Mouse (Mus musculus) intestine, embryonic 15.5 days (tissue): ENCODE data around the gene Brpf1. TPM values are rescaled to one million over a fixed set of nuclear protein-coding genes. Genes with fewer than 3 reads are reported as not detected.
A peak's percentile ranks its signal among the peaks of the same experiment; 100 is the strongest.
"Not testable (repeated sequence)": the region's sequence is repeated elsewhere in the genome, so short reads cannot be mapped to it uniquely, and the experiment has no call there.

Experiments used
- ATAC-seq: fragments of 200-750 bp; cut with Nextera tagmentation; 2 replicates; pipeline ENCODE4 v1.8.0; 2017; ENCODE audit warnings: moderate TSS enrichment, moderate library complexity
- H3K27ac ChIP-seq: fragments of 300-500 bp; sonication (generic); 2 replicates; pipeline ENCODE4 v1.5.1; 2015; ENCODE audit warnings: mild to moderate bottlenecking, inconsistent platforms
- H3K27me3 ChIP-seq: fragments of 300-500 bp; sonication (generic); replicated peaks from 2 replicates; pipeline ENCODE4 v1.6.1; 2015; ENCODE audit warnings: inconsistent platforms
- H3K36me3 ChIP-seq: fragments of 300-500 bp; sonication (generic); 2 replicates; pipeline ENCODE4 v1.6.1; 2015; ENCODE audit warnings: inconsistent platforms
- H3K4me1 ChIP-seq: fragments of 300-500 bp; sonication (generic); replicated peaks from 2 replicates; pipeline ENCODE4 v1.6.1; 2015; ENCODE audit warnings: inconsistent platforms
- H3K4me2 ChIP-seq: fragments of 300-500 bp; sonication (generic); replicated peaks from 2 replicates; pipeline ENCODE4 v1.6.1; 2015; ENCODE audit warnings: mild to moderate bottlenecking, inconsistent platforms
- H3K4me3 ChIP-seq: fragments of 300-500 bp; sonication (generic); replicated peaks from 2 replicates; pipeline ENCODE4 v1.5.1; 2015; ENCODE audit warnings: inconsistent platforms
- H3K9ac ChIP-seq: fragments of 300-500 bp; sonication (generic); 2 replicates; pipeline ENCODE4 v1.6.1; 2015; ENCODE audit warnings: inconsistent platforms
- H3K9me3 ChIP-seq: fragments of 300-500 bp; sonication (generic); 2 replicates; pipeline ENCODE4 v1.6.1; 2016; ENCODE audit warnings: inconsistent platforms
- WGBS: fragments of 180-500 bp; shearing (Covaris S2); methylation state at CpG from one replicate; pipeline ENCODE4 v1.1.7; 2015; 5-methylcytosine and 5-hydroxymethylcytosine counted together
- polyA plus RNA-seq: library from polyadenylated mRNA; unstranded; fragments of >200 nt; fragmentation: Nextera tagmentation; extraction: Ambion mirVana; gene quantifications from 2 replicates; pipeline ENCODE4 v1.2.1, GENCODE M21; 2015

Gene Brpf1
- polyA plus RNA-seq, 1 experiment from 2014 or later = 13.6 TPM

- 89% methylated on average over 3 of the region's 3 CpGs for WGBS
- H3K27me3 ChIP-seq = no peaks in the 10 kb centered on the region
These were observed 9.0 kb downstream of the Brpf1 start for GRCm38 (mm10) chr6:113315972-113316371.

DNA sequence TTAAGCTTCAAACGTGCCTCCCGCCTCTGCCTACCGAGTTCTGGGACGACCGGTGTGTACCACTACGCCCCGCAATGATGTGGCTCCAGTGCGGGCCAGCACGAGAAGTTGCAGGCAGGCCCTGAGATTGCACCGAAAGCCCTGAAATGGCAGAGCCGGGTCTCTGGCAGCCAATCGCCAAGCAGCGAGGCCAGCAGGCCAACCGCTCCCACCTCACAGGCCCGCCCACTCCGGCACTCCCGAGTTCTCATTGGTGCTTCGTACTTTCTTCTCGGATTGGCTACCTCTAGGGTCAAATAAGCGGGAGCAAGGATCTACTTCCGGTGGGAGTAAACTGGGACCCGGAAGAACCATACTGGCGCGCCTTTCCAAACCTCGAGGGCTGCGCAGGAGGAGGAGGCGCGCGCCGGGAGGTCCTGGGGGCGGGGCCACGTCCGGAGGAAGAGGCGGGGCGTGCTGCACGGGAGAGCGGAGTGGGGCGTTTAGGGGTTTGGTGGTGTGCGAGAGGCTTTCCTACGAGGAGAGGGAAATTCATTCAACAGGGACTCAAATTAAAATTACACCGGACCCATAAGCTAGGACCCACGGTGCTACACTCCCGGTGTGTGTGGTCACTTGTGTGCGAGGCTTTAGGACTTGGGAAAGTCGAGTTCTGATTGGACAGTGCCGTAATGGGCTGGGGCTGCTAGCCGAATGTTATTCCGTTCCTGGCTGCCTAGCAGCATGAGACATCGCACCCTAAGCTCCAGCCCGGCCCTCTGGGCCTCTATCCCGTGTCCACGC is 19.8 kb downstream of the Brpf1 start, which contains the start of gene Ogg1:
Ogg1 (plus strand) TSS at position 440 of the 783 bp plus-strand sequence.
- H3K27me3 ChIP-seq = no peaks in the 10 kb centered on the region
- under 1% methylated on average over 52 of the region's 52 CpGs for WGBS
- H3K36me3 ChIP-seq = peaks cover 26% of the 10 kb centered on the region

More at GRCm38 (mm10) chr6:113315972-113316371, 9.0 kb downstream of the Brpf1 start:
- Histone ChIP-seq H3K4me3 (no peak overlapping the region), H3K27ac (no peak overlapping the region), H3K4me2 (no peak overlapping the region), H3K9me3 (no peaks in the 10 kb centered on the region), H3K9ac (no peak overlapping the region), H3K4me1 (no peaks in the 10 kb centered on the region), H3K36me3 (peaks cover 62% of the 10 kb centered on the region)
- ATAC-seq = no peak

DNA sequence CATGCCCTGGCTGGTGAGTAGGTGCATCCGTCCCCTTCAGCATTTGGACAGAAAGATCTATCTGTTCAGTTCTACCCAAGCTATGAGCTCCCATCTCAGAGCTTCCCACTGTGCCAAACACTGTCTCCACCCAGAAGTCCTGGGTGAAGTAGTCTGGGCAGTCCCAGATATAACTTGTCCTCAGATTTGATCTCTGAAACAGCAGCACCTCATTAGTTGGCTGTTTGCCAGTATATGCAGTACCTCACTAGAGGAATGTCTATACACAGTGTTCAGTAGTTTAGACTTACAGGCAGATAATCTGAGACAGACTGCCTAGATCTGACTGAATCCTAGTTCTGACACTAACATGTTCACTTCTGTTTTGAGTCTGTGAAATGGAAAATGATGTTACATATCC is 22.5 kb downstream of the Brpf1 start:
- ATAC-seq = no peak
- H3K4me3 ChIP-seq = no peak overlapping the region
- H3K9me3 ChIP-seq = no peaks in the 10 kb centered on the region
- H3K4me1 ChIP-seq = peaks cover 18% of the 10 kb centered on the region
- H3K36me3 ChIP-seq = peaks cover 8% of the 10 kb centered on the region
- no peak overlapping the region for H3K4me2 ChIP-seq
- H3K27me3 ChIP-seq = no peaks in the 10 kb centered on the region
- 94% methylated on average over 1 of the region's 1 CpGs for WGBS
- H3K9ac ChIP-seq = no peak overlapping the region
- no peak overlapping the region for H3K27ac ChIP-seq

More for the DNA sequence above, 19.8 kb downstream of the Brpf1 start, which contains the start of gene Ogg1:
- Histone ChIP-seq H3K9ac (peak within 1 kb of the TSS; percentile 57), H3K4me2 (peak within 1 kb of the TSS; percentile 91), H3K4me3 (peak within 1 kb of the TSS; percentile 59), H3K9me3 (no peaks in the 10 kb centered on the region), H3K27ac (peak within 1 kb of the TSS; percentile 87), H3K4me1 (peaks cover 11% of the 10 kb centered on the region; the same call in 1 of the 2 replicates)
- peak; percentile 99 for ATAC-seq

GRCm38 (mm10) chr6:113330547-113330946 is 23.6 kb downstream of the Brpf1 start:
- no peak overlapping the region for H3K4me3 ChIP-seq
- H3K36me3 ChIP-seq = peaks cover 14% of the 10 kb centered on the region; the same call in 1 of the 2 replicates
- no peak overlapping the region for H3K4me2 ChIP-seq
- no peak for ATAC-seq
- 41% methylated on average over 2 of the region's 2 CpGs for WGBS
- H3K9me3 ChIP-seq = no peaks in the 10 kb centered on the region
- H3K27me3 ChIP-seq = no peaks in the 10 kb centered on the region
- no peak overlapping the region for H3K9ac ChIP-seq
- no peak overlapping the region for H3K27ac ChIP-seq
- H3K4me1 ChIP-seq = peaks cover 17% of the 10 kb centered on the region

DNA sequence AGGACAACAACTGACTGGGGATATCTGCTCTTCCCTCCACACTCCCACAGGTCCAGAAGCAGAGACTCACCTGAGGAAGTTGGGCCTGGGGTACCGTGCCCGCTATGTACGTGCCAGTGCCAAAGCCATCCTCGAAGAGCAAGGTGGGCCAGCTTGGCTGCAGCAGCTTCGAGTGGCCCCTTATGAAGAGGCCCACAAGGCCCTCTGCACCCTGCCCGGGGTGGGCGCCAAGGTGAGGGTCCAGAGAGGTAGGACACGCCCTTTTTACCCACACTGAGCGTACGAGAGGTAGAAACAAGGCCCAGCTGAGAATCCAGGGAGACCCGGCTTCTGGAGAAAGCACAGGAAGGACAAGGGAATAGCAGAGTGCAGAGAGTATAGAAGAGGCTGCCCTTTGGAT is 24.8 kb downstream of the Brpf1 start:
- H3K36me3 ChIP-seq = peaks cover 20% of the 10 kb centered on the region; the same call in 1 of the 2 replicates

GRCm38 (mm10) chr6:113332734-113333133 is 25.8 kb downstream of the Brpf1 start:
- Histone ChIP-seq H3K4me1 (peaks cover 13% of the 10 kb centered on the region; the same call in 1 of the 2 replicates), H3K27ac (peak overlapping the region; percentile 62; the same call in 1 of the 2 replicates), H3K36me3 (peaks cover 20% of the 10 kb centered on the region; the same call in 1 of the 2 replicates)
- H3K9ac ChIP-seq, H3K9me3 ChIP-seq, H3K4me3 ChIP-seq, H3K27me3 ChIP-seq, H3K4me2 ChIP-seq: not testable (repeated sequence)
- peak; percentile 14; the same call in 1 of the 2 replicates for ATAC-seq
- WGBS = 62% methylated on average over 6 of the region's 6 CpGs

More for the DNA sequence above, 24.8 kb downstream of the Brpf1 start:
- peaks cover 13% of the 10 kb centered on the region; the same call in 1 of the 2 replicates for H3K4me1 ChIP-seq
- no peaks in the 10 kb centered on the region for H3K27me3 ChIP-seq
- no peak for ATAC-seq
- no peak overlapping the region for H3K9ac ChIP-seq
- 88% methylated on average over 11 of the region's 11 CpGs for WGBS
- no peak overlapping the region for H3K27ac ChIP-seq
- H3K9me3 ChIP-seq = no peaks in the 10 kb centered on the region
- H3K4me2 ChIP-seq = no peak overlapping the region
- no peak overlapping the region for H3K4me3 ChIP-seq

GRCm38 (mm10) chr6:113333137-113333950 is 26.4 kb downstream of the Brpf1 start:
- Histone ChIP-seq H3K4me2 (no peak overlapping the region), H3K4me1 (peaks cover 12% of the 10 kb centered on the region; the same call in 1 of the 2 replicates), H3K27ac (peak overlapping the region; percentile 62), H3K36me3 (peaks cover 20% of the 10 kb centered on the region; the same call in 1 of the 2 replicates), H3K4me3 (no peak overlapping the region), H3K27me3 (no peaks in the 10 kb centered on the region), H3K9me3 (no peaks in the 10 kb centered on the region), H3K9ac (no peak overlapping the region)
- peak; percentile 78 for ATAC-seq
- WGBS = 59% methylated on average over 14 of the region's 14 CpGs

DNA sequence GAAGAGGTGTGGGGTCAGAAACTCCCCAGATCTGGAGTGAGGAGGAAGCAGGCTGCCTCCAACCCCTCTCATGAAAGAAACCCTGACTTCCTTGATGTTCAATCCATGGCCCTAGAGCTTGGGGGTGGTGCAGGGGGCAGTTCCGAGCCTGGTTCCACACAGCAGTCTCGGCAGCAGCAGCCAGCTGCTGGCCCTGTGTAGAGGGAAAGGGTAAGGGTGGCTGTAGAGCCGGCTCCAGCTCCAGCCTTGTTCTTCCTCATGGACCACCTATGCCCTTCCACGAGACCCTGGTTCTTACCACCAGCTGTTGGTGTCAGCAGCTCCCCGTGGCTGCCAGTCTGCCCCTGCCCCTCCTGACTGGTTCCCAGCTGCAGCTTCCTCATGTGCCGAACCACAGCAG is 27.3 kb downstream of the Brpf1 start:
- Histone ChIP-seq H3K27me3 (no peaks in the 10 kb centered on the region), H3K9ac (no peak overlapping the region), H3K36me3 (peaks cover 23% of the 10 kb centered on the region; the same call in 1 of the 2 replicates), H3K4me3 (no peak overlapping the region), H3K9me3 (no peaks in the 10 kb centered on the region), H3K4me2 (no peak overlapping the region), H3K4me1 (peaks cover 11% of the 10 kb centered on the region; the same call in 1 of the 2 replicates), H3K27ac (0 out of 2 replicates have a peak overlapping the region, but pooled peaks have one; percentile 30)
- 0 out of 2 replicates have a peak, but pooled peaks have one; percentile 21 for ATAC-seq
- WGBS = 76% methylated on average over 6 of the region's 6 CpGs

- Histone ChIP-seq H3K9me3 (no peaks in the 10 kb centered on the region), H3K4me3 (no peak overlapping the region), H3K27me3 (no peaks in the 10 kb centered on the region), H3K4me2 (no peak overlapping the region), H3K27ac (no peak overlapping the region), H3K36me3 (peaks cover 29% of the 10 kb centered on the region; the same call in 1 of the 2 replicates), H3K9ac (no peak overlapping the region), H3K4me1 (peaks cover 12% of the 10 kb centered on the region)
- 65% methylated on average over 8 of the region's 8 CpGs for WGBS
- ATAC-seq = no peak
These were observed 30.1 kb downstream of the Brpf1 start for GRCm38 (mm10) chr6:113336852-113337620.

- Histone ChIP-seq H3K27ac (no peak overlapping the region), H3K4me1 (peaks cover 20% of the 10 kb centered on the region), H3K9me3 (no peaks in the 10 kb centered on the region), H3K27me3 (no peaks in the 10 kb centered on the region), H3K9ac (no peak overlapping the region), H3K4me3 (no peak overlapping the region), H3K4me2 (peak overlapping the region; percentile 6; the same call in 1 of the 2 replicates), H3K36me3 (0 out of 2 replicates have a peak, but pooled peaks cover 12% of the 10 kb centered on the region)
- 75% methylated on average over 6 of the region's 6 CpGs for WGBS
- ATAC-seq = no peak
These were observed 34.6 kb downstream of the Brpf1 start for GRCm38 (mm10) chr6:113341574-113341973.

- Histone ChIP-seq H3K4me2 (peak overlapping the region; percentile 84), H3K4me1 (peaks cover 20% of the 10 kb centered on the region), H3K27ac (no peak overlapping the region), H3K36me3 (0 out of 2 replicates have a peak, but pooled peaks cover 12% of the 10 kb centered on the region), H3K9me3 (no peaks in the 10 kb centered on the region), H3K27me3 (no peaks in the 10 kb centered on the region), H3K4me3 (no peak overlapping the region), H3K9ac (no peak overlapping the region)
- WGBS = 35% methylated on average over 5 of the region's 7 CpGs
- no peak for ATAC-seq
These were observed 35.4 kb downstream of the Brpf1 start for GRCm38 (mm10) chr6:113342297-113342696.
